Mouse (Mus musculus): Measurements from ENCODE around the gene 5430419D17Rik.

5430419D17Rik gene

GRCm38 (mm10) chr7:131174121-131174520 is at the start of gene 5430419D17Rik:
TSS of gene 5430419D17Rik (plus strand) at chr7:131174402.
- DNase-seq (ENCODE audit: low spot score): no peak

- no peak for DNase-seq (ENCODE audit: low spot score)
Observed at GRCm38 (mm10) chr7:131130021-131130420, 44.2 kb upstream of the 5430419D17Rik start.

- no peak for DNase-seq (ENCODE audit: low spot score)
Observed at GRCm38 (mm10) chr7:131133181-131133580, 41.0 kb upstream of the 5430419D17Rik start.

GRCm38 (mm10) chr7:131146214-131146613 is 28.0 kb upstream of the 5430419D17Rik start, which contains the start of gene 4933402N03Rik:
TSS of gene 4933402N03Rik (minus strand) at chr7:131146314.
- DNase-seq (ENCODE audit: low spot score): no peak

GRCm38 (mm10) chr7:131150179-131150578 is 24.0 kb upstream of the 5430419D17Rik start:
- peak; percentile 7 for DNase-seq (ENCODE audit: low spot score)

GRCm38 (mm10) chr7:131153044-131153443 is 21.2 kb upstream of the 5430419D17Rik start:
- no peak for DNase-seq (ENCODE audit: low spot score)

- DNase-seq (ENCODE audit: low spot score): no peak
Observed at GRCm38 (mm10) chr7:131162251-131162650, 12.0 kb upstream of the 5430419D17Rik start.

- DNase-seq (ENCODE audit: low spot score): no peak
Observed at GRCm38 (mm10) chr7:131167771-131168170, 6.4 kb upstream of the 5430419D17Rik start.

GRCm38 (mm10) chr7:131169099-131169498 is 5.1 kb upstream of the 5430419D17Rik start:
- DNase-seq (ENCODE audit: low spot score): no peak

GRCm38 (mm10) chr7:131182685-131183084 is 8.5 kb downstream of the 5430419D17Rik start:
- peak; percentile 26 for DNase-seq (ENCODE audit: low spot score)

- no peak for DNase-seq (ENCODE audit: low spot score)
Observed at GRCm38 (mm10) chr7:131184339-131184738, 10.1 kb downstream of the 5430419D17Rik start.

- peak; percentile 46 for DNase-seq (ENCODE audit: low spot score)
Observed at GRCm38 (mm10) chr7:131187047-131187446, 12.8 kb downstream of the 5430419D17Rik start.

- DNase-seq (ENCODE audit: low spot score): no peak
Observed at GRCm38 (mm10) chr7:131187996-131188395, 13.8 kb downstream of the 5430419D17Rik start.

GRCm38 (mm10) chr7:131223086-131223485 is 48.9 kb downstream of the 5430419D17Rik start:
- no peak for DNase-seq (ENCODE audit: low spot score)

GRCm38 (mm10) chr7:131236091-131236490 is 61.9 kb downstream of the 5430419D17Rik start:
- no peak for DNase-seq (ENCODE audit: low spot score)

- no peak for DNase-seq (ENCODE audit: low spot score)
Observed at GRCm38 (mm10) chr7:131244993-131245392, 70.8 kb downstream of the 5430419D17Rik start.

- peak; percentile 14 for DNase-seq (ENCODE audit: low spot score)
Observed at GRCm38 (mm10) chr7:131256841-131257240, 82.6 kb downstream of the 5430419D17Rik start.

- DNase-seq (ENCODE audit: low spot score): no peak
Observed at GRCm38 (mm10) chr7:131257309-131257708, 83.1 kb downstream of the 5430419D17Rik start.

- no peak for DNase-seq (ENCODE audit: low spot score)
Observed at GRCm38 (mm10) chr7:131260946-131261345, 86.7 kb downstream of the 5430419D17Rik start.

- no peak for DNase-seq (ENCODE audit: low spot score)
Observed at GRCm38 (mm10) chr7:131264251-131264650, 90.0 kb downstream of the 5430419D17Rik start.

- DNase-seq (ENCODE audit: low spot score): no peak
Observed at GRCm38 (mm10) chr7:131265851-131266250, 91.6 kb downstream of the 5430419D17Rik start.

- DNase-seq (ENCODE audit: low spot score): no peak
Observed at GRCm38 (mm10) chr7:131297151-131297550, 122.9 kb downstream of the 5430419D17Rik start.

- peak; percentile 47 for DNase-seq (ENCODE audit: low spot score)
Observed at GRCm38 (mm10) chr7:131303340-131303739, 129.1 kb downstream of the 5430419D17Rik start.

- peak; percentile 11 for DNase-seq (ENCODE audit: low spot score)
Observed at GRCm38 (mm10) chr7:131306733-131307132, 132.5 kb downstream of the 5430419D17Rik start.

All from lung, postnatal 25 days (tissue).